Mouse (Mus musculus): Measurements from ENCODE around the gene Kdf1.

GRCm38 (mm10) chr4:133494432-133494831 lies 24.3 kb upstream of the Kdf1 start:
- TF ChIP-seq CTCF (conservative IDR thresholded peaks at IDR 0.05; ENCODE audit: low read length) (peak; percentile 95), POU5F1 (IDR thresholded peaks at IDR 0.05; ENCODE audit: borderline replicate concordance, low read length) (no peak), NANOG (IDR thresholded peaks at IDR 0.05; ENCODE audit: borderline replicate concordance, low read length) (no peak)
